Mouse (Mus musculus) CH12.LX (cell line): ENCODE measurements around the gene Ccr4. TPM values are rescaled to one million over a fixed set of nuclear protein-coding genes. Genes with fewer than 3 reads are reported as not detected.

Source experiments
- DNase-seq: peaks from one replicate; pipeline ENCODE4 v3.0.0-alpha.2; 2013; ENCODE audit errors: extremely low read depth
- H3K27ac ChIP-seq: 2 replicates; pipeline ENCODE4 v1.5.1; 2012; ENCODE audit warnings: low read depth, mild to moderate bottlenecking, control low read depth, moderate library complexity; ENCODE audit not compliant: insufficient read depth
- H3K27me3 ChIP-seq: replicated peaks from 2 replicates; pipeline ENCODE3; 2012; ENCODE audit warnings: inconsistent platforms
- H3K36me3 ChIP-seq, 2 experiments: replicated peaks in 1 of 2; 2 replicates each; pipeline versions ENCODE3 to v1.6.1; 2012; ENCODE audit warnings: inconsistent platforms in 1 of 2, low read length in 1 of 2, mild to moderate bottlenecking in 1 of 2, mixed read lengths in 1 of 2, moderate library complexity in 1 of 2; ENCODE audit not compliant: control insufficient read depth in 1 of 2, insufficient read depth in 1 of 2
- H3K4me1 ChIP-seq, 2 experiments: 2 replicates each; pipeline ENCODE4 v1.6.1; 2012; ENCODE audit warnings: inconsistent platforms in 1 of 2, moderate library complexity in 1 of 2; ENCODE audit not compliant: insufficient read depth in 2 of 2, control insufficient read depth in 1 of 2
- H3K4me2 ChIP-seq: 2 replicates; pipeline ENCODE4 v1.6.1; 2012; ENCODE audit warnings: low read depth, mild to moderate bottlenecking, control low read depth; ENCODE audit not compliant: poor library complexity, insufficient read depth, severe bottlenecking
- H3K4me3 ChIP-seq, 3 experiments: fragments of 150-350 bp in 1 of 3; sonication (generic) in 1 of 3; replicated peaks in 1 of 3; 2 replicates each; pipeline versions ENCODE3 to v1.5.1; 2011 to 2012; ENCODE audit warnings: low read depth in 2 of 3, low read length in 2 of 3, mild to moderate bottlenecking in 2 of 3, moderate library complexity in 2 of 3, control low read depth in 1 of 3, improper control_type of control experiment in 1 of 3, inconsistent platforms in 1 of 3, mixed read lengths in 1 of 3; ENCODE audit not compliant: poor library complexity in 1 of 3
- H3K79me2 ChIP-seq: replicated peaks from 2 replicates; pipeline ENCODE4 v1.6.1; 2012; ENCODE audit warnings: mild to moderate bottlenecking, moderate library complexity; ENCODE audit not compliant: control insufficient read depth, poor library complexity, insufficient read depth, severe bottlenecking; ENCODE audit errors: extremely low read depth
- H3K9ac ChIP-seq: 2 replicates; pipeline ENCODE4 v1.6.1; 2012; ENCODE audit warnings: low read depth, mild to moderate bottlenecking, control low read depth, moderate library complexity; ENCODE audit not compliant: insufficient read depth
- H3K9me3 ChIP-seq: replicated peaks from 2 replicates; pipeline ENCODE3; 2012; ENCODE audit warnings: low read length, inconsistent platforms, mixed read lengths
- BHLHE40 ChIP-seq: IDR thresholded peaks from 2 replicates; pipeline ENCODE4 v1.6.1; 2011; ENCODE audit warnings: mild to moderate bottlenecking, low read depth, low read length, improper control_type of control experiment
- CHD1 ChIP-seq: IDR thresholded peaks from 2 replicates; pipeline ENCODE4 v1.6.1; 2012; ENCODE audit warnings: low read depth, low read length, improper control_type of control experiment, inconsistent platforms
- CTCF ChIP-seq, 2 experiments: IDR thresholded peaks in 1 of 2; conservative IDR thresholded peaks in 1 of 2; 2 replicates each; pipeline ENCODE4 v1.5.1; 2011 to 2012; ENCODE audit warnings: low read depth in 2 of 2, low read length in 2 of 2, improper control_type of control experiment in 1 of 2, inconsistent platforms in 1 of 2, mild to moderate bottlenecking in 1 of 2, moderate library complexity in 1 of 2
- E2F4 ChIP-seq: IDR thresholded peaks from 2 replicates; pipeline ENCODE4 v1.6.1; 2011; ENCODE audit warnings: low read depth, low read length, improper control_type of control experiment; ENCODE audit not compliant: insufficient replicate concordance
- IRF4 ChIP-seq: IDR thresholded peaks from 2 replicates; pipeline ENCODE4 v1.6.1; 2014; ENCODE audit warnings: low read depth, mild to moderate bottlenecking, inconsistent platforms, low read length, improper control_type of control experiment
- MAX ChIP-seq: IDR thresholded peaks from 2 replicates; pipeline ENCODE4 v1.6.1; 2011; ENCODE audit warnings: low read length, improper control_type of control experiment
- MAZ ChIP-seq: IDR thresholded peaks from 2 replicates; pipeline ENCODE4 v1.6.1; 2012; ENCODE audit warnings: low read depth, mild to moderate bottlenecking, inconsistent platforms, low read length, improper control_type of control experiment, moderate library complexity
- MXI1 ChIP-seq: IDR thresholded peaks from 2 replicates; pipeline ENCODE4 v1.6.1; 2011; ENCODE audit warnings: mild to moderate bottlenecking, low read depth, low read length, improper control_type of control experiment
- MYC ChIP-seq: IDR thresholded peaks from 2 replicates; pipeline ENCODE4 v1.6.1; 2011; ENCODE audit warnings: low read depth, mild to moderate bottlenecking, improper control_type of control experiment, low read length
- NRF1 ChIP-seq: IDR thresholded peaks from 2 replicates; pipeline ENCODE4 v1.6.1; 2014; ENCODE audit warnings: low read depth, mild to moderate bottlenecking, inconsistent platforms, low read length, improper control_type of control experiment, moderate library complexity
- POLR2A ChIP-seq: IDR thresholded peaks from 2 replicates; pipeline ENCODE4 v1.6.1; 2011; ENCODE audit warnings: low read depth, mild to moderate bottlenecking, improper control_type of control experiment, low read length
- RAD21 ChIP-seq: IDR thresholded peaks from 2 replicates; pipeline ENCODE4 v1.6.1; 2011; ENCODE audit warnings: low read depth, mild to moderate bottlenecking, low read length, improper control_type of control experiment, moderate library complexity
- RCOR1 ChIP-seq: conservative IDR thresholded peaks from 2 replicates; pipeline ENCODE4 v1.6.1; 2012; ENCODE audit warnings: low read depth, mild to moderate bottlenecking, inconsistent platforms, low read length, improper control_type of control experiment
- SMC3 ChIP-seq: IDR thresholded peaks from 2 replicates; pipeline ENCODE4 v1.6.1; 2011; ENCODE audit warnings: low read depth, low read length, improper control_type of control experiment
- TBP ChIP-seq: conservative IDR thresholded peaks from 2 replicates; pipeline ENCODE4 v1.6.1; 2011; ENCODE audit warnings: low read depth, low read length, improper control_type of control experiment
- TCF12 ChIP-seq: IDR thresholded peaks from 2 replicates; pipeline ENCODE4 v1.6.1; 2014; ENCODE audit warnings: low read depth, mild to moderate bottlenecking, inconsistent platforms, low read length, improper control_type of control experiment
- ZC3H11A ChIP-seq: IDR thresholded peaks from 2 replicates; pipeline ENCODE4 v1.6.1; 2012; ENCODE audit warnings: low read depth, mild to moderate bottlenecking, inconsistent platforms, low read length, improper control_type of control experiment
- ZNF384 ChIP-seq: IDR thresholded peaks from 2 replicates; pipeline ENCODE4 v1.6.1; 2012; ENCODE audit warnings: low read depth, low read length, improper control_type of control experiment, inconsistent platforms
- dilution Hi-C: fragments of 300-500 bp; cut with MboI; formaldehyde crosslinking; loops from 2 replicates; pipeline ENCODE4 v1.14.3; 2020; ENCODE audit warnings: low sequenced_read_pairs; ENCODE audit not compliant: extremely low pct_unique_long_range_greater_than_20kb, extremely low pct_ligation_motif_present
- in situ Hi-C: fragments of 300-500 bp; cut with MboI; formaldehyde crosslinking; loops from 3 replicates; pipeline ENCODE4 v1.14.3; 2019; ENCODE audit warnings: low sequenced_read_pairs, low pct_ligation_motif_present, low pct_unique_long_range_greater_than_20kb, mixed read lengths
- polyA plus RNA-seq: library from polyadenylated mRNA; unstranded; fragments of >175 nt; gene quantifications from 2 replicates; pipeline ENCODE4 v1.2.1, GENCODE M21; 2012; ENCODE audit warnings: low read depth; ENCODE audit not compliant: insufficient read length
- total RNA-seq, 2 experiments: library from RNA; depleted of rRNA; stranded (reverse); fragments of 300-350 nt in 1 of 2; fragments of >200 nt in 1 of 2; gene quantifications; 2 replicates each; pipeline ENCODE4 v1.2.3; 2012 to 2014

Gene Ccr4
- total and polyA plus RNA-seq, 3 experiments = 0.08 to 0.74 (median 0.36) TPM

DNA sequence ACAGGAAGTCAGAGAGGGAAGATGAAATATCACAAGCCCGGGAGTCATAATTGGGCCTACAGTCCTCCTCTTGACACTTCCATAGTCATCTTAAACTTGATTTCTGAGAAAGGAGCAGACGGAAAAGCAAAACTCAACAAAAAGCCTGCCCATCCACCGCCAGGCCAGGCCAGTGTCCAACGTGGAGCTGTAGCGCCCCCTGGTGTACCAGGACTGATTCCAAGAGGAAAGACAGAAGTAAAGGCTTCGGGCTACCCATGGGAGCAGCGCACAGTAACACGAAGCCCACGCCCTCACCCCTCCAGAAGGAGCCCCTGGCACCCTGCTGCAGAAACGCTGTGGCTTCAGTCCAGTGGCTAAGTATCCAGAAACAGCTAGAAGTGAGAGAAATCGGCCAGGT lies 6.5 kb downstream of the Ccr4 start:
- peak; percentile 92 for DNase-seq
- peaks cover 2% of the 10 kb centered on the region for H3K9me3 ChIP-seq
- no peak overlapping the region for H3K4me3 ChIP-seq
- no peaks in the 10 kb centered on the region for H3K36me3 ChIP-seq
- in situ Hi-C loops (loop anchor here (25.0 kb wide), 1 partner anchor 186 kb away; no protein-coding TSS in a partner anchor), dilution Hi-C loops (no loop called here)
- no peaks in the 10 kb centered on the region for H3K27me3 ChIP-seq
- H3K9ac ChIP-seq = no peak overlapping the region
- no peaks in the 10 kb centered on the region for H3K79me2 ChIP-seq
- peaks cover 0 to 32% of the 10 kb centered on the region in 2 experiments; a peak in 2 of 4 replicates for H3K4me1 ChIP-seq
- H3K4me2 ChIP-seq = peak overlapping the region; percentile 19; the same call in 1 of the 2 replicates
- H3K27ac ChIP-seq = no peak overlapping the region
- TF ChIP-seq ZNF384 (no peak; the same call in 1 of the 2 replicates), CTCF (conservative IDR thresholded peaks at IDR 0.05 in 1 of 2, IDR thresholded peaks at IDR 0.05 in 1 of 2; ENCODE audit: low read depth in 2 of 2, low read length in 2 of 2) (peak; percentile 51 to 99), IRF4 (peak; percentile 51; the same call in 1 of the 2 replicates), MXI1 (0 out of 2 replicates have a peak, but pooled peaks have one; percentile 25), NRF1 (peak; percentile 19; the same call in 1 of the 2 replicates), ZC3H11A (peak; percentile 98), POLR2A (no peak), TBP (no peak), MAX (peak; percentile 42; the same call in 1 of the 2 replicates), RAD21 (peak; percentile 98), SMC3 (peak; percentile 100)

DNA sequence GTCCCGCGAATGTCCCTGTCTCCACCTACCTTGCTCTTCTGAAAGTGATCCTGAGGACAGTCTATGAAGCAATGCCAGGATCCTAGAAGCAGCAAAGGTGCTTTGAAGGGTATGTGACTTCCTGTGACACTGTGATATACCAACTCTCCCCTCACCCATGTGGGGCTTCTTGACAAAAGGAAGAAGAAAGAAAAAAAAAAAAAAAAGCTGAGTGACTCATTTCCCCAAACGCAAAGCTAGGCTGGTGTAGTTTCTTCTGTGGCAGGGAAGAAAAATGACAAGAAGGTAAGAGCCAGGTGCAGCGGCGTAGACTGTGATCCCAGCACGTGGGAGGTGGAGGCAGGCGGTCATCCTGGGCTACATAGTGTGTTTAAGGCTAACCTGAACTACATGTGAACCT lies 8.2 kb downstream of the Ccr4 start:
- H3K4me1 ChIP-seq = peaks cover 9 to 45% of the 10 kb centered on the region in 2 experiments
- H3K4me3 ChIP-seq = no peak overlapping the region
- H3K36me3 ChIP-seq = no peaks in the 10 kb centered on the region
- TF ChIP-seq NRF1 (no peak), RCOR1 (no peak), E2F4 (no peak), MYC (no peak), MAX (no peak), CTCF (conservative IDR thresholded peaks at IDR 0.05 in 1 of 2, IDR thresholded peaks at IDR 0.05 in 1 of 2; ENCODE audit: low read depth in 2 of 2, low read length in 2 of 2) (no peak), MAZ (no peak), TCF12 (no peak), TBP (no peak), ZNF384 (peak; percentile 89), BHLHE40 (peak; percentile 29; the same call in 1 of the 2 replicates), CHD1 (no peak)
- dilution Hi-C loops = no loop called here
- no peak for DNase-seq
- no peak overlapping the region for H3K27ac ChIP-seq
- H3K79me2 ChIP-seq = no peaks in the 10 kb centered on the region
- peaks cover 2% of the 10 kb centered on the region for H3K9me3 ChIP-seq
- H3K27me3 ChIP-seq = no peaks in the 10 kb centered on the region
- H3K4me2 ChIP-seq = no peak overlapping the region
- in situ Hi-C loops = loop anchor here (25.0 kb wide), 1 partner anchor 184 kb away; no protein-coding TSS in a partner anchor
- H3K9ac ChIP-seq = no peak overlapping the region
